Mouse (Mus musculus) kidney, embryonic 15.5 days (tissue): ENCODE measurements around the gene Foxp1. TPM values are rescaled to one million over a fixed set of nuclear protein-coding genes. Genes with fewer than 3 reads are reported as not detected.

Experiments
- ATAC-seq: fragments of 200-750 bp; cut with Nextera tagmentation; replicated peaks from 2 replicates; pipeline ENCODE4 v1.8.0; 2017; ENCODE audit warnings: moderate TSS enrichment; ENCODE audit not compliant: low FRiP score
- H3K27ac ChIP-seq: fragments of 300-500 bp; sonication (generic); 2 replicates; pipeline ENCODE4 v1.5.1; 2015; ENCODE audit warnings: mild to moderate bottlenecking, inconsistent platforms
- H3K27me3 ChIP-seq: fragments of 300-500 bp; sonication (generic); 2 replicates; pipeline ENCODE4 v1.6.1; 2015; ENCODE audit warnings: inconsistent platforms
- H3K36me3 ChIP-seq: fragments of 300-500 bp; sonication (generic); 2 replicates; pipeline ENCODE4 v1.6.1; 2015; ENCODE audit warnings: inconsistent platforms
- H3K4me1 ChIP-seq: fragments of 300-500 bp; sonication (generic); 2 replicates; pipeline ENCODE4 v1.6.1; 2015; ENCODE audit warnings: inconsistent platforms
- H3K4me2 ChIP-seq: fragments of 300-500 bp; sonication (generic); 2 replicates; pipeline ENCODE4 v1.6.1; 2015; ENCODE audit warnings: moderate library complexity, mild to moderate bottlenecking, inconsistent platforms
- H3K4me3 ChIP-seq: fragments of 300-500 bp; sonication (generic); replicated peaks from 2 replicates; pipeline ENCODE4 v1.5.1; 2015; ENCODE audit warnings: mild to moderate bottlenecking, inconsistent platforms
- H3K9ac ChIP-seq: fragments of 300-500 bp; sonication (generic); 2 replicates; pipeline ENCODE4 v1.6.1; 2015; ENCODE audit warnings: mild to moderate bottlenecking, inconsistent platforms
- H3K9me3 ChIP-seq: fragments of 300-500 bp; sonication (generic); replicated peaks from 2 replicates; pipeline ENCODE4 v1.6.1; 2016; ENCODE audit warnings: inconsistent platforms
- WGBS: fragments of 180-500 bp; shearing (Covaris S2); methylation state at CpG from one replicate; pipeline ENCODE4 v1.1.7; 2015; ENCODE audit warnings: mixed read lengths; 5-methylcytosine and 5-hydroxymethylcytosine counted together
- polyA plus RNA-seq: library from polyadenylated mRNA; unstranded; fragments of >200 nt; fragmentation: Nextera tagmentation; extraction: Ambion mirVana; gene quantifications from 2 replicates; pipeline ENCODE4 v1.2.1, GENCODE M21; 2015

Gene Foxp1
- polyA plus RNA-seq, 1 experiment from 2014 or later, result 50.2 TPM

GRCm38 (mm10) chr6:99204052-99204779 is 318.3 kb downstream of the Foxp1 start:
- WGBS, result 6% methylated on average over 14 of the region's 14 CpGs
- H3K9me3 ChIP-seq, result no peaks in the 10 kb centered on the region
- H3K27ac ChIP-seq, result 0 out of 2 replicates have a peak overlapping the region, but pooled peaks have one; percentile 45
- peak overlapping the region; percentile 21; the same call in 1 of the 2 replicates for H3K4me3 ChIP-seq
- H3K27me3 ChIP-seq, result no peaks in the 10 kb centered on the region
- peak; percentile 41; the same call in 1 of the 2 replicates for ATAC-seq
- no peak overlapping the region for H3K9ac ChIP-seq
- H3K4me1 ChIP-seq, result peaks cover 62% of the 10 kb centered on the region
- no peaks in the 10 kb centered on the region for H3K36me3 ChIP-seq
- peak overlapping the region; percentile 54 for H3K4me2 ChIP-seq

- no peak overlapping the region for H3K9ac ChIP-seq
- H3K4me2 ChIP-seq, result no peak overlapping the region
- H3K27ac ChIP-seq, result no peak overlapping the region
- peaks cover 62% of the 10 kb centered on the region for H3K4me1 ChIP-seq
- no peaks in the 10 kb centered on the region for H3K36me3 ChIP-seq
- no peak overlapping the region for H3K4me3 ChIP-seq
- 49% methylated on average over 11 of the region's 11 CpGs for WGBS
- H3K9me3 ChIP-seq, result no peaks in the 10 kb centered on the region
- H3K27me3 ChIP-seq, result no peaks in the 10 kb centered on the region
- ATAC-seq, result no peak
Measured at GRCm38 (mm10) chr6:99203231-99203630, 319.3 kb downstream of the Foxp1 start.

- Histone ChIP-seq H3K4me3 (no peak overlapping the region), H3K36me3 (no peaks in the 10 kb centered on the region), H3K27ac (no peak overlapping the region), H3K9ac (no peak overlapping the region), H3K27me3 (no peaks in the 10 kb centered on the region), H3K4me2 (no peak overlapping the region), H3K9me3 (no peaks in the 10 kb centered on the region), H3K4me1 (peaks cover 62% of the 10 kb centered on the region)
- WGBS, result 88% methylated on average over 4 of the region's 4 CpGs
- ATAC-seq, result no peak
Measured at GRCm38 (mm10) chr6:99202781-99203180, 319.7 kb downstream of the Foxp1 start.

GRCm38 (mm10) chr6:99201271-99201705 is 321.2 kb downstream of the Foxp1 start:
- no peaks in the 10 kb centered on the region for H3K9me3 ChIP-seq
- ATAC-seq, result peak; percentile 50; the same call in 1 of the 2 replicates
- no peaks in the 10 kb centered on the region for H3K36me3 ChIP-seq
- peaks cover 52% of the 10 kb centered on the region for H3K4me1 ChIP-seq
- H3K27me3 ChIP-seq, result no peaks in the 10 kb centered on the region
- peak overlapping the region; percentile 32; the same call in 1 of the 2 replicates for H3K27ac ChIP-seq
- WGBS, result 5% methylated on average over 4 of the region's 4 CpGs
- no peak overlapping the region for H3K4me2 ChIP-seq
- H3K9ac ChIP-seq, result no peak overlapping the region
- H3K4me3 ChIP-seq, result no peak overlapping the region

GRCm38 (mm10) chr6:99200656-99201055 is 321.9 kb downstream of the Foxp1 start:
- WGBS, result 14% methylated on average over 11 of the region's 11 CpGs
- Histone ChIP-seq H3K4me3 (no peak overlapping the region), H3K9ac (no peak overlapping the region), H3K36me3 (no peaks in the 10 kb centered on the region), H3K27ac (0 out of 2 replicates have a peak overlapping the region, but pooled peaks have one; percentile 32), H3K4me1 (peaks cover 46% of the 10 kb centered on the region), H3K9me3 (no peaks in the 10 kb centered on the region), H3K4me2 (peak overlapping the region; percentile 21; the same call in 1 of the 2 replicates), H3K27me3 (no peaks in the 10 kb centered on the region)
- ATAC-seq, result no peak

GRCm38 (mm10) chr6:99199277-99199676 is 323.2 kb downstream of the Foxp1 start:
- WGBS, result 85% methylated on average over 4 of the region's 4 CpGs
- H3K36me3 ChIP-seq, result no peaks in the 10 kb centered on the region
- no peak for ATAC-seq

DNA sequence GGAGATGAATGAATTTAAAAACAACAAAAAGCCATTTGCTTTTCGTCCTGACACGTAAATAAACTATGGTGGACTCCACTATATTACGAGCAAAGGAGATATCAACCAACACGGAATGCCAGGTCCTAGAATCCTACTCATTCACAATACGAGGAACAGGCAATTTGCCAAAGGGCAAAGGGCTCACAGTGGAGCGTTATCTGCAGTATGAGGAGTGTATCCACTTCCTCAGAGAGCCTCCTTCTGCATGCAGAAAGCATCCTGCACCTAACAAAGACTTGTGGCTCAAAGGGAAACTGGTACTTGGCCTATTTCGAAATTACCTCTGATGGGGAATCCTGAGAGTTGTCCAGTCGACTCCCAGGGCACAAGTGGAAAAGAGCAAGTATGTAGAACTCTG is 328.8 kb downstream of the Foxp1 start:
- no peak overlapping the region for H3K9ac ChIP-seq
- 0 out of 2 replicates have a peak, but pooled peaks cover 4% of the 10 kb centered on the region for H3K27me3 ChIP-seq
- no peaks in the 10 kb centered on the region for H3K36me3 ChIP-seq
- no peak overlapping the region for H3K27ac ChIP-seq
- ATAC-seq, result no peak
- 44% methylated on average over 8 of the region's 8 CpGs for WGBS
- no peak overlapping the region for H3K4me3 ChIP-seq
- H3K9me3 ChIP-seq, result no peaks in the 10 kb centered on the region
- peaks cover 24% of the 10 kb centered on the region for H3K4me1 ChIP-seq
- no peak overlapping the region for H3K4me2 ChIP-seq

More at GRCm38 (mm10) chr6:99199277-99199676, 323.2 kb downstream of the Foxp1 start:
- Histone ChIP-seq H3K9me3 (no peaks in the 10 kb centered on the region), H3K4me3 (no peak overlapping the region), H3K27me3 (no peaks in the 10 kb centered on the region), H3K27ac (no peak overlapping the region), H3K4me1 (peaks cover 32% of the 10 kb centered on the region), H3K9ac (no peak overlapping the region), H3K4me2 (no peak overlapping the region)

DNA sequence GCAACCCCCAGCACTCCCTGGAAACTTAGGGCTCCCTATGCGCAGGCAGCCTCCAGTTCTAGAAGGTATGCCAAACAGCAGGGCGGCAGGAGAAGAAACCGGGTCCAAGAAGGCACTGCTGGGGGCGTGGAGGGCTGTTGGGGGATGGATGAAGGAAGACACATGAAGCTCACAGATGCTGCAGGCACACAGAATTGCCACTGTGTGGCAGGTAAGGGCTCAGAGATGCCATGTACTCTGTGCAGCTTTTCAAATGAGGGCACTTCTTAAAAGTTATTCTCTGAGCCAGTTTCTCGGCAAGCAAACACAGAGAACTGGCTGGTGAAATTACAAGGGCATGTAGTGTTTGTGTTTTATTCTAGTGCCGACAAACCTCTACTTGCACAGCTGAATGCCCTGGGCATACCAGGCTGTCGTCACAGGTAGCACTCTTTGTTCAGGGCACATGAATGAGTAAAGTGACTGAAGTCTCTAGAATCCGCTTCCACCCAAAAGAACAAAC is 330.8 kb downstream of the Foxp1 start:
- no peak overlapping the region for H3K27ac ChIP-seq
- no peak for ATAC-seq
- no peak overlapping the region for H3K4me3 ChIP-seq

DNA sequence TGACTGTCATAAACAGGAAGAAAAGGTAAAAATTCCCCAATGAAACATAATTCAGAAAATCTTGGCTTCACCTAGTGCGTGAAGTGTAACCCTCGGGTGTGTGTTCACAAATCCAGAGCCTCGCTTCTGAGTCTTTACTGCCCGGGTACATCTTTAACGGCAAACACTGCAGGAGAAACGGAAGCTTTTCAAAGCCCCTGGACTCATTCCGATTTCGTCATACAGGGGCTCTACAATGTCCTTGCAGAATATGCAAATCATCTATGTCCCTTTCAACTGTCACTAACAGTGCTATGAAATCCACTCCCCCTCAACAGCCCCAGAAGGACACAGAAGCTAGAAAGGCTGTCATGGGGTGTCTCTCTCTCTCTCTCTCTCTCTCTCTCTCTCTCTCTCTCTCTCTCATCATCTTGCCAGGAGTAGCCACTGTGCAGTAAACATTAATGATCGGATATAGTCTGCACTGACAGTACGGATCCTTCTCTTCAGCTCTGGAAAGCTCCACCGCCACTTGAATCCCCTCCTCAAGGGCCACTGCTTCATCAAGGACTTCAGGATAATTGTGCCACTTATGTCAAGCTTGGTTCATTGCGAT is 331.4 kb downstream of the Foxp1 start:
- Histone ChIP-seq H3K27me3 (0 out of 2 replicates have a peak, but pooled peaks cover 4% of the 10 kb centered on the region), H3K4me3 (no peak overlapping the region), H3K4me2 (no peak overlapping the region), H3K9me3 (no peaks in the 10 kb centered on the region), H3K4me1 (peaks cover 27% of the 10 kb centered on the region), H3K27ac (no peak overlapping the region), H3K36me3 (no peaks in the 10 kb centered on the region), H3K9ac (no peak overlapping the region)
- WGBS, result 54% methylated on average over 12 of the region's 12 CpGs
- ATAC-seq, result no peak

More for the DNA sequence above, 330.8 kb downstream of the Foxp1 start:
- no peaks in the 10 kb centered on the region for H3K36me3 ChIP-seq
- H3K4me2 ChIP-seq, result no peak overlapping the region
- 0 out of 2 replicates have a peak, but pooled peaks cover 4% of the 10 kb centered on the region for H3K27me3 ChIP-seq
- H3K4me1 ChIP-seq, result peaks cover 27% of the 10 kb centered on the region
- H3K9me3 ChIP-seq, result no peaks in the 10 kb centered on the region
- WGBS, result 60% methylated on average over 8 of the region's 8 CpGs
- no peak overlapping the region for H3K9ac ChIP-seq

- H3K4me2 ChIP-seq, result no peak overlapping the region
- no peaks in the 10 kb centered on the region for H3K9me3 ChIP-seq
- no peak overlapping the region for H3K4me3 ChIP-seq
- no peaks in the 10 kb centered on the region for H3K36me3 ChIP-seq
- WGBS, result 14% methylated on average over 8 of the region's 8 CpGs
- no peak overlapping the region for H3K9ac ChIP-seq
- H3K27ac ChIP-seq, result no peak overlapping the region
- H3K27me3 ChIP-seq, result 0 out of 2 replicates have a peak, but pooled peaks cover 4% of the 10 kb centered on the region
- peaks cover 27% of the 10 kb centered on the region for H3K4me1 ChIP-seq
- no peak for ATAC-seq
Measured at GRCm38 (mm10) chr6:99189967-99190366, 332.6 kb downstream of the Foxp1 start.

DNA sequence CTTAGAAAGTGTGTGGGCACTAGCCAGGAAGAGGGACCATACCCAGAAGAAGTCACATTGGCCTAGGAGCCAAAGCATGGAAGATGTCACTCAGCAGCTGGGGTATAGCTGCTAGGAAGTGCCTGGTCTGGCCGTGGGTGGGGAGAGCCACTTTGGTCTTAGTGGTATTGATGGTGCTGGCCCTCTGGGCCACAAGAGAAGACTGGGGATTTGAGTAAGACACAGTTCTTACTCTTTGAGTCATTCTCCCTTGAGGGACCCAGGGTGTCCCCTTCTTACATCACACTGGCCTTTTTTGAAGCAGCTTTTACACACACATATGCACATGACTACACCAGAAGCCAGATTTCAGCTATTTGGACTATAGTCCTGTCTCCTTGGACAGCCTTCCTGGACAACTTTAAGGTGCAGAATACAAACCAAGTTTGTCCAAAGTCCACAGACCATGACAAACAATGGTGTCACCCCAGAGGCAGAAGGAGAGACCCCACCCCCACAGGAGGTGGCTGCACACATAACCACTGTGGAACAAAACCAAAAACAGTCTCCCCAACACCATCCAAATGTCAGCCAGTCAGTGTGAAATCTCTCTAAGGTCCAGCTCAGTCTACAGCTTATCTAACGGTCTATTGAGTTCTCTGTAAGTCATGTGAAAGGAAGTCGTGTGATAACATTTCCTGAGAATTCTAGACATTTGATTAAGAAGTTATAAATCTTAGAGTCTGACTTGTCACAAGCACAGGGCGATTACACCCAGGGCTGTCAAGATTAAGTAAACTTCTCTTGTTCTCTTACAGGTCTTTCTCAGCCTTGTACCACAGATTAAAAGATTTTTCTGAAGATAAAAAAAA is 333.9 kb downstream of the Foxp1 start:
- no peak for ATAC-seq
- no peak overlapping the region for H3K27ac ChIP-seq
- H3K36me3 ChIP-seq, result no peaks in the 10 kb centered on the region
- H3K9ac ChIP-seq, result no peak overlapping the region
- H3K4me2 ChIP-seq, result no peak overlapping the region
- no peak overlapping the region for H3K4me3 ChIP-seq
- H3K9me3 ChIP-seq, result no peaks in the 10 kb centered on the region
- 0 out of 2 replicates have a peak, but pooled peaks cover 4% of the 10 kb centered on the region for H3K27me3 ChIP-seq
- H3K4me1 ChIP-seq, result peaks cover 27% of the 10 kb centered on the region
- 38% methylated on average over 4 of the region's 4 CpGs for WGBS
